Mouse (Mus musculus): ENCODE data around the gene Gimap4. TPM values are rescaled to one million over a fixed set of nuclear protein-coding genes. Genes with fewer than 3 reads are reported as not detected.
A peak's percentile ranks its signal among the peaks of the same experiment; 100 is the strongest.

The Gimap4 gene
- polyA plus RNA-seq (2011; ENCODE audit: insufficient read length, low read depth, missing spikeins) = not detected in 2 replicates

DNA sequence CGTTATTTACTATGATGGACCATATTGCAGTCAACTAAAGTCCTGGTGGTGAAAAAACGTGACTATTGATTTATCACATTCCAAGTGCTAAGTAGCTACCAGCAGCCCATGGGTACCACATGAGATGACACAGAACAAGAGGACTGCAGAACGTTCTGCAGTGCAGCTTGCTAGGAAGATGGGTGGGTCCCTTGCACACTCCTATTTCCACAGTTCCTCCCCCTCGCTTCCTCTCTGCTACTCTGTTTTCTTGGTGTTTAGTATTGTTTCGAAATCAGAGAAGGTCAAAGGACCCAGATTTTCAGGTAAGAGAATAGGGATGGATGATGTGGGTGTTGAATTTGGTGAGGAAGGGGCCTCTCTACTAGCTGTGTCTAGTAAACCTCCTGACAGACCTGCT is at the start of gene Gimap4:
Gimap4 (plus strand) TSS at position 231 of the 400 bp plus-strand sequence.
- no peaks in the 10 kb centered on the region for H3K4me1 ChIP-seq (ENCODE audit: control insufficient read depth, insufficient read depth, low read length)
- TF ChIP-seq POLR2A (IDR thresholded peaks at IDR 0.05; ENCODE audit: low read depth, low read length) (no peak), CTCF (IDR thresholded peaks at IDR 0.05; ENCODE audit: borderline replicate concordance, insufficient read depth, low read length) (no peak)
- H3K4me3 ChIP-seq (ENCODE audit: insufficient read depth, low read length) = no peak within 1 kb of the TSS
- no peak within 1 kb of the TSS for H3K27ac ChIP-seq (ENCODE audit: insufficient read depth, low read length)

- TF ChIP-seq POLR2A (IDR thresholded peaks at IDR 0.05; ENCODE audit: low read depth, low read length) (no peak), CTCF (IDR thresholded peaks at IDR 0.05; ENCODE audit: borderline replicate concordance, insufficient read depth, low read length) (no peak)
- no peak overlapping the region for H3K27ac ChIP-seq (ENCODE audit: insufficient read depth, low read length)
- H3K4me3 ChIP-seq (ENCODE audit: insufficient read depth, low read length) = no peak overlapping the region
- H3K4me1 ChIP-seq (ENCODE audit: control insufficient read depth, insufficient read depth, low read length) = no peaks in the 10 kb centered on the region
Observed at GRCm38 (mm10) chr6:48635105-48635504, 49.2 kb upstream of the Gimap4 start.

GRCm38 (mm10) chr6:48636515-48636914 is 47.8 kb upstream of the Gimap4 start:
- Histone ChIP-seq H3K27ac (ENCODE audit: insufficient read depth, low read length) (no peak overlapping the region), H3K4me1 (ENCODE audit: control insufficient read depth, insufficient read depth, low read length) (no peaks in the 10 kb centered on the region), H3K4me3 (ENCODE audit: insufficient read depth, low read length) (no peak overlapping the region)
- TF ChIP-seq POLR2A (IDR thresholded peaks at IDR 0.05; ENCODE audit: low read depth, low read length) = no peak

- H3K27ac ChIP-seq (ENCODE audit: insufficient read depth, low read length) = no peak overlapping the region
- no peak overlapping the region for H3K4me3 ChIP-seq (ENCODE audit: insufficient read depth, low read length)
- TF ChIP-seq POLR2A (IDR thresholded peaks at IDR 0.05; ENCODE audit: low read depth, low read length) (no peak), CTCF (IDR thresholded peaks at IDR 0.05; ENCODE audit: borderline replicate concordance, insufficient read depth, low read length) (no peak)
- H3K4me1 ChIP-seq (ENCODE audit: control insufficient read depth, insufficient read depth, low read length) = no peaks in the 10 kb centered on the region
Observed at GRCm38 (mm10) chr6:48637811-48638500, 46.4 kb upstream of the Gimap4 start.

- no peak overlapping the region for H3K4me3 ChIP-seq (ENCODE audit: insufficient read depth, low read length)
- H3K4me1 ChIP-seq (ENCODE audit: control insufficient read depth, insufficient read depth, low read length) = no peaks in the 10 kb centered on the region
Observed at GRCm38 (mm10) chr6:48638553-48638952, 45.8 kb upstream of the Gimap4 start.

GRCm38 (mm10) chr6:48641391-48641790 is 43.0 kb upstream of the Gimap4 start:
- no peak overlapping the region for H3K4me3 ChIP-seq (ENCODE audit: insufficient read depth, low read length)
- TF ChIP-seq CTCF (IDR thresholded peaks at IDR 0.05; ENCODE audit: borderline replicate concordance, insufficient read depth, low read length) (no peak), POLR2A (IDR thresholded peaks at IDR 0.05; ENCODE audit: low read depth, low read length) (no peak)
- no peak overlapping the region for H3K27ac ChIP-seq (ENCODE audit: insufficient read depth, low read length)
- no peaks in the 10 kb centered on the region for H3K4me1 ChIP-seq (ENCODE audit: control insufficient read depth, insufficient read depth, low read length)

More at GRCm38 (mm10) chr6:48638553-48638952, 45.8 kb upstream of the Gimap4 start:
- TF ChIP-seq CTCF (IDR thresholded peaks at IDR 0.05; ENCODE audit: borderline replicate concordance, insufficient read depth, low read length) (no peak), POLR2A (IDR thresholded peaks at IDR 0.05; ENCODE audit: low read depth, low read length) (no peak)
- H3K27ac ChIP-seq (ENCODE audit: insufficient read depth, low read length) = no peak overlapping the region

GRCm38 (mm10) chr6:48642764-48643292 is 41.5 kb upstream of the Gimap4 start:
- H3K27ac ChIP-seq (ENCODE audit: insufficient read depth, low read length) = no peak overlapping the region
- TF ChIP-seq POLR2A (IDR thresholded peaks at IDR 0.05; ENCODE audit: low read depth, low read length) (no peak), CTCF (IDR thresholded peaks at IDR 0.05; ENCODE audit: borderline replicate concordance, insufficient read depth, low read length) (no peak)
- no peak overlapping the region for H3K4me3 ChIP-seq (ENCODE audit: insufficient read depth, low read length)
- H3K4me1 ChIP-seq (ENCODE audit: control insufficient read depth, insufficient read depth, low read length) = no peaks in the 10 kb centered on the region

DNA sequence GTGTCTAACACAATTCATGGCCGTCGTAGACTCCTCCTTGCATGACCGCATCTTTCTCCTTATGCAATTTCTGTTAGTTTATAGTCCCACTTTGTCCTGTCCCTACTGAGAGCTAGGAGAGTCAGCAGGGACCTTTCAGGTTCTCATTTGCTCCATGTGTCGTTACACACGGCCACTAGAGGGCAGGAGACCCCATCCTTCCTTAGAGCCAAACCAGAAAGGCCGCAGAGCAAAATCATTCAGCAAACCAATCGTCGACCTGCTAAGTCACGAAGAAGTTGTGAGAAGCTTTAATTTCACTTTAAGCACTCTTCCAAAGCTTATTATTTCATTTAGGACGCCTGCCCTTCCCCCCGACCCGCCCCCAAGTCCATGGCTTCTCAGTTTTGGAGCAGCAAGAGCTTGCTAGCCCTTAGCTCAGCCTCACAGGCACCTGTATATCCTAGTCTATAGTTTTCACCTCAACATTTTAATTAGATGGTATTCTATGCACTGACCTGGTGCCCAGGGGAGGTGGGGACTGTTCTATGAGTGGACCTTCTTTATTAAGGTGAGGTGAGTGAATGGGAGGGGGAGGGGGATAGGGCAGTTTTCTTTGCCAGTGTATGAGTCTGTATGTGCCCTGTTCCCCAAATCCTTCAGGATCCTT is 38.6 kb upstream of the Gimap4 start:
- no peak overlapping the region for H3K27ac ChIP-seq (ENCODE audit: insufficient read depth, low read length)
- H3K4me3 ChIP-seq (ENCODE audit: insufficient read depth, low read length) = no peak overlapping the region
- peak; percentile 72; the same call in 1 of the 2 replicates for TF ChIP-seq CTCF (IDR thresholded peaks at IDR 0.05; ENCODE audit: borderline replicate concordance, insufficient read depth, low read length)
- TF ChIP-seq POLR2A (IDR thresholded peaks at IDR 0.05; ENCODE audit: low read depth, low read length) = no peak
- no peaks in the 10 kb centered on the region for H3K4me1 ChIP-seq (ENCODE audit: control insufficient read depth, insufficient read depth, low read length)

GRCm38 (mm10) chr6:48646309-48646690 is 38.0 kb upstream of the Gimap4 start:
- no peak overlapping the region for H3K4me3 ChIP-seq (ENCODE audit: insufficient read depth, low read length)
- TF ChIP-seq POLR2A (IDR thresholded peaks at IDR 0.05; ENCODE audit: low read depth, low read length) (no peak), CTCF (IDR thresholded peaks at IDR 0.05; ENCODE audit: borderline replicate concordance, insufficient read depth, low read length) (no peak)
- H3K4me1 ChIP-seq (ENCODE audit: control insufficient read depth, insufficient read depth, low read length) = no peaks in the 10 kb centered on the region
- no peak overlapping the region for H3K27ac ChIP-seq (ENCODE audit: insufficient read depth, low read length)

DNA sequence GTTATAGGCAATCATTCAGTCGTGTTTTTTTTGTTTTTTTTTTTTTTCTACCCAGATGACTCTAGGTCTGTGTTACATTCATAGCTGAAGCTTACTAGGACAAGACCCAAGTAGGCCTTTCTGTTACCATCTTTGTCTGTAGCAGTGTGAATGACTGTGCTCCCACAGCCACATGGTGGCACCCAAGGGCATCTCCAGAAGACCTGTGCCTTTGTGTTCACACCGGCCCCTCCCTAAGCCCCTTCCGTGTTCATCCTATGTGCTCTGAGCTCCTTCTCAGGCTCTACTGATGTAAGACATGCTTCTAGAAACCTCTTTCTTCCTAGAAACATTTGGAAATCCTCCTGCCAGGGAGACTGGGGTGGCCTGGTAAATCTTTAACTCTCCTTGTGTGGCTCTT is 37.4 kb upstream of the Gimap4 start, which contains the start of gene Gimap8:
Gimap8 (plus strand) TSS at position 240 of the 400 bp plus-strand sequence.
- H3K4me1 ChIP-seq (ENCODE audit: control insufficient read depth, insufficient read depth, low read length) = no peaks in the 10 kb centered on the region
- TF ChIP-seq CTCF (IDR thresholded peaks at IDR 0.05; ENCODE audit: borderline replicate concordance, insufficient read depth, low read length) (peak; percentile 11; the same call in 1 of the 2 replicates), POLR2A (IDR thresholded peaks at IDR 0.05; ENCODE audit: low read depth, low read length) (no peak)
- no peak within 1 kb of the TSS for H3K27ac ChIP-seq (ENCODE audit: insufficient read depth, low read length)
- H3K4me3 ChIP-seq (ENCODE audit: insufficient read depth, low read length) = no peak within 1 kb of the TSS

Measured in embryonic fibroblast, embryonic 13.5 days (primary cell).